In genomic region chr1:132718225-132718624, GRCm38 (mm10) we compare ENCODE assay signal across 18 mouse cellular contexts. TPM values are rescaled to one million over a fixed set of nuclear protein-coding genes. Genes with fewer than 3 reads are reported as not detected.
A peak's percentile ranks its signal among the peaks of the same experiment; 100 is the strongest.
DNase-seq lines count a peak whose midpoint lies in the region; ATAC-seq and TF ChIP-seq lines count a peak whose summit lies in the region.
"Had no signal": no experiment of that assay in that cellular context is flagged by ENCODE, and none has a peak within 500 bp of the region (broad histone marks: within the 10 kb centered on the region; RNA-seq: fewer than 3 reads in every experiment).

No protein-coding gene starts in this region.

- peak overlapping the region; percentile 24 for H3K27ac ChIP-seq in forebrain, embryonic 15.5 days (replicated peaks)
- H3K27ac ChIP-seq in hindbrain, postnatal 0 days = 0 out of 2 replicates have a peak overlapping the region, but pooled peaks have one; percentile 11
- peak overlapping the region; percentile 69 for H3K27ac ChIP-seq in neural tube, embryonic 13.5 days (replicated peaks)
- H3K27ac ChIP-seq: gastrocnemius, adult 2 months; left cerebral cortex, adult 2 months; limb, embryonic 15.5 days had no signal

- H3K36me3 ChIP-seq in forebrain, embryonic 15.5 days = no peaks in the 10 kb centered on the region
- no peaks in the 10 kb centered on the region for H3K36me3 ChIP-seq in hindbrain, postnatal 0 days (ENCODE audit: insufficient read depth, low read length)
- no peaks in the 10 kb centered on the region for H3K36me3 ChIP-seq in neural tube, embryonic 13.5 days
- H3K36me3 ChIP-seq: limb, embryonic 15.5 days had no signal

- peaks cover 52% of the 10 kb centered on the region for H3K4me1 ChIP-seq in forebrain, embryonic 15.5 days
- peaks cover 18% of the 10 kb centered on the region for H3K4me1 ChIP-seq in hindbrain, postnatal 0 days (ENCODE audit: insufficient read depth, low read length)
- H3K4me1 ChIP-seq in neural tube, embryonic 13.5 days (replicated peaks) = peaks cover 62% of the 10 kb centered on the region
- H3K4me1 ChIP-seq: limb, embryonic 15.5 days had no signal

- no peak overlapping the region for H3K9ac ChIP-seq in forebrain, embryonic 15.5 days (replicated peaks)
- no peak overlapping the region for H3K9ac ChIP-seq in hindbrain, postnatal 0 days (replicated peaks; ENCODE audit: low read length)
- no peak overlapping the region for H3K9ac ChIP-seq in neural tube, embryonic 13.5 days
- H3K9ac ChIP-seq: limb, embryonic 15.5 days; lung, embryonic 14.5 days had no signal

- H3K4me3 ChIP-seq in forebrain, embryonic 15.5 days = no peak overlapping the region
- no peak overlapping the region for H3K4me3 ChIP-seq in hindbrain, postnatal 0 days (ENCODE audit: low read length)
- no peak overlapping the region for H3K4me3 ChIP-seq in neural tube, embryonic 13.5 days
- H3K4me3 ChIP-seq: erythroblast, embryonic 14.5 days; gastrocnemius, adult 2 months; left cerebral cortex, adult 2 months; limb, embryonic 15.5 days had no signal

- WGBS in forebrain, embryonic 15.5 days = 47% methylated on average over 5 of the region's 5 CpGs
- 31% methylated on average over 5 of the region's 5 CpGs for WGBS in hindbrain, postnatal 0 days
- 29% methylated on average over 5 of the region's 5 CpGs for WGBS in neural tube, embryonic 13.5 days

- no peaks in the 10 kb centered on the region for H3K27me3 ChIP-seq in forebrain, embryonic 15.5 days
- H3K27me3 ChIP-seq in hindbrain, postnatal 0 days (ENCODE audit: insufficient read depth, low read length) = no peaks in the 10 kb centered on the region
- H3K27me3 ChIP-seq in neural tube, embryonic 13.5 days = no peaks in the 10 kb centered on the region

- 0 out of 2 replicates have a peak, but pooled peaks have one; percentile 9 for ATAC-seq in frontal cortex, adult (ENCODE audit: low TSS enrichment)
- ATAC-seq in forebrain, embryonic 15.5 days (replicated peaks) = peak; percentile 45; the same call in 1 of the 2 replicates
- peak; percentile 46; the same call in 1 of the 2 replicates for ATAC-seq in hindbrain, postnatal 0 days
- ATAC-seq in neural tube, embryonic 13.5 days (ENCODE audit: low read depth) = peak; percentile 67

- DNase-seq in frontal cortex, postnatal 25 days (ENCODE audit: low spot score in 2 of 2) = no peak
- DNase-seq in hindbrain, postnatal 0 days (ENCODE audit: low spot score) = peak; percentile 56
- DNase-seq in urinary bladder, postnatal 4 days (ENCODE audit: low spot score in 2 of 2) = no peak
- no peak for DNase-seq in thymus, postnatal 36 days
- no peak for DNase-seq in cerebellum, postnatal 10 days
- DNase-seq: cerebellum, adult 2 months; gastrocnemius, adult 2 months; heart, postnatal 14 days; kidney, adult 18-20 months; lung, embryonic 14.5 days; thymus, postnatal 4 days had no signal

- H3K9me3 ChIP-seq in forebrain, embryonic 15.5 days = no peaks in the 10 kb centered on the region
- no peaks in the 10 kb centered on the region for H3K9me3 ChIP-seq in hindbrain, postnatal 0 days (ENCODE audit: low read length)
- no peaks in the 10 kb centered on the region for H3K9me3 ChIP-seq in neural tube, embryonic 13.5 days
- H3K9me3 ChIP-seq: limb, embryonic 15.5 days had no signal

- no peak overlapping the region for H3K4me2 ChIP-seq in forebrain, embryonic 15.5 days (replicated peaks)
- no peak overlapping the region for H3K4me2 ChIP-seq in hindbrain, postnatal 0 days (ENCODE audit: low read depth, low read length)
- H3K4me2 ChIP-seq in neural tube, embryonic 13.5 days = no peak overlapping the region
- H3K4me2 ChIP-seq: limb, embryonic 15.5 days; lung, embryonic 14.5 days had no signal

- no peak for TF ChIP-seq CTCF in hindbrain, postnatal 0 days (IDR thresholded peaks at IDR 0.05; ENCODE audit: low read depth)

RNA-seq across cellular contexts. Expression of gene Nfasc, which starts 23.4 kb away (rescaled TPM):
- polyA plus RNA-seq in forebrain, embryonic 15.5 days (2015; fragmentation: Nextera tagmentation; extraction: Ambion mirVana) = 51.5 and 59.0 TPM in 2 replicates
- 69.6 and 74.6 TPM in 2 replicates for total RNA-seq in hindbrain, postnatal 0 days (2014; rRNA removed)
- 26.5 and 30.5 TPM in 2 replicates for polyA plus RNA-seq in hindbrain, postnatal 0 days (2015; fragmentation: Nextera tagmentation; extraction: Ambion mirVana)
- polyA plus RNA-seq in neural tube, embryonic 13.5 days (2015; fragmentation: Nextera tagmentation; extraction: Ambion mirVana) = 38.2 and 44.3 TPM in 2 replicates
- total RNA-seq: megakaryocyte, adult 5-6 weeks had no signal
- polyA plus RNA-seq: erythroblast, embryonic 14.5 days had no signal

Comparison
In these comparisons a context has a peak if more than half of its experiments do, and no peak if none do; other contexts are left out.
1. ATAC-seq: peak in every context shown above with its lines; median percentile 67 in neural tube, embryonic 13.5 days; 46 in hindbrain, postnatal 0 days; 45 in forebrain, embryonic 15.5 days; 9 in frontal cortex, adult.
2. H3K27ac ChIP-seq: peak in every context shown above with its lines; median percentile 69 in neural tube, embryonic 13.5 days; 24 in forebrain, embryonic 15.5 days; 11 in hindbrain, postnatal 0 days.